Mouse (Mus musculus) ES-Bruce4 (cell line): ENCODE measurements around the gene Ufd1. TPM values are rescaled to one million over a fixed set of nuclear protein-coding genes. Genes with fewer than 3 reads are reported as not detected.
A peak's percentile ranks its signal among the peaks of the same experiment; 100 is the strongest.

Experiments
- H3K27ac ChIP-seq: 2 replicates; pipeline ENCODE4 v1.5.1; 2012; ENCODE audit warnings: low read length, inconsistent platforms; ENCODE audit not compliant: insufficient read depth
- H3K27me3 ChIP-seq: 2 replicates; pipeline ENCODE4 v1.6.1; 2012; ENCODE audit warnings: mild to moderate bottlenecking, low read length, inconsistent platforms; ENCODE audit not compliant: control insufficient read depth, poor library complexity, insufficient read depth, severe bottlenecking
- H3K36me3 ChIP-seq: 2 replicates; pipeline ENCODE4 v1.6.1; 2012; ENCODE audit warnings: inconsistent platforms, mild to moderate bottlenecking, low read length, moderate library complexity; ENCODE audit not compliant: control insufficient read depth, poor library complexity, insufficient read depth, severe bottlenecking
- H3K4me1 ChIP-seq: one replicate; pipeline ENCODE4 v1.8.1; 2011; ENCODE audit warnings: low read length; ENCODE audit not compliant: control insufficient read depth, insufficient read depth
- H3K4me3 ChIP-seq: 2 replicates; pipeline ENCODE4 v1.5.1; 2011; ENCODE audit warnings: low read depth, mild to moderate bottlenecking, low read length
- H3K9ac ChIP-seq: 2 replicates; pipeline ENCODE4 v1.6.1; 2012; ENCODE audit warnings: low read depth, mild to moderate bottlenecking, inconsistent platforms; ENCODE audit not compliant: poor library complexity, severe bottlenecking
- H3K9me3 ChIP-seq: replicated peaks from 2 replicates; pipeline ENCODE4 v1.6.1; 2012; ENCODE audit warnings: mild to moderate bottlenecking, low read length, inconsistent platforms; ENCODE audit not compliant: control insufficient read depth, poor library complexity, insufficient read depth, severe bottlenecking
- CTCF ChIP-seq: IDR thresholded peaks from one replicate; pipeline ENCODE4 v1.8.1; 2011; ENCODE audit warnings: low read depth, low read length
- EP300 ChIP-seq: IDR thresholded peaks from 2 replicates; pipeline ENCODE4 v1.6.1; 2011; ENCODE audit warnings: low read depth, low read length; ENCODE audit not compliant: insufficient read depth
- POLR2A ChIP-seq: IDR thresholded peaks from one replicate; pipeline ENCODE4 v1.8.1; 2011; ENCODE audit warnings: low read length; ENCODE audit not compliant: insufficient read depth
- polyA plus RNA-seq: library from polyadenylated mRNA; stranded (reverse); fragments of >200 nt; gene quantifications from 2 replicates; pipeline ENCODE4 v1.2.4, GENCODE M21; 2011; ENCODE audit warnings: low read depth; ENCODE audit not compliant: missing spikeins, insufficient read depth, insufficient read length

The Ufd1 gene
- polyA plus RNA-seq, 1 experiment = 67.3 TPM

- Histone ChIP-seq H3K9ac (no peak overlapping the region), H3K9me3 (no peaks in the 10 kb centered on the region), H3K4me1 (no peaks in the 10 kb centered on the region), H3K4me3 (no peak overlapping the region), H3K27me3 (no peaks in the 10 kb centered on the region), H3K27ac (no peak overlapping the region), H3K36me3 (peaks cover 24% of the 10 kb centered on the region)
- TF ChIP-seq EP300 (no peak), CTCF (peak; percentile 50)
Measured at GRCm38 (mm10) chr16:18798841-18799240, 12.7 kb upstream of the Ufd1 start.

DNA sequence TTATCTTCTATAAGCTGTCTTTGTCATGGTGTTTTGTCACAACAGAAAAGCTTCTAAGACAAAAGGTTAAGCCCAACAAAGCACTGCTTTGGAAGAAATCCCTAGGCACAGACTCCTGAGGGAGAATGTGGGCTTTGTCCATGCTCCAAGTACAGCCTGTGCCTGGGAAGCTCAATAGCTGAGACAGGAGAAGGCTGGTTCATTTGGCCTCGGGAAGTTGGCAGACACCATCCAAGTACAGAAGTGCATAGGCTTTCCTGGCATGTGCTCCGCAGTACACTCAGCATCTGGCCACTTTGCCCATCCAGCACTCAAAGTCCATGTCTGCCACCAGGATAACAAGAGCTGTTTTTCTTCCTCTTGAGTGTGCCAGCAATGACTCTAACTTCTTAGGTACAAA is 5.8 kb upstream of the Ufd1 start:
- Histone ChIP-seq H3K9ac (no peak overlapping the region), H3K4me3 (no peak overlapping the region), H3K4me1 (no peaks in the 10 kb centered on the region), H3K36me3 (peaks cover 49% of the 10 kb centered on the region), H3K9me3 (no peaks in the 10 kb centered on the region), H3K27me3 (no peaks in the 10 kb centered on the region), H3K27ac (no peak overlapping the region)
- TF ChIP-seq EP300 (no peak), CTCF (no peak)

DNA sequence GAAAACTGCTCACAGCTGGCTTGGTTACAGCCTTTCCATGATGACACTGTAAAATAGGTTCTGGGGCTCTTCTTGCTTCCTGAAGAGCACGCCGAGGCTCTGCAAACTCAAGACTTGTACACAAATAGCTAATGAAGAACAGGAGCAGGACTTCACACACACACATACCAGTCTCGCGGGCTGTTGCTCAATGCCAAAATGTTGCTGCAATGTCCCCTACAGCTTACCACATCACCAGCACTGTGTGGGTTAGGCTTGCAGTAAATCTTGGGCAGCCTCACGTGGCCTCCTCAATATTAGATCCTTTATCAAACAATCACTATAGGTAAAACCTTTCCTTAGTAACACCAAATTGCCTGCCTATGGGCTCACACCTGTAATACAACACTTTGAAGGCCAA is 2.6 kb upstream of the Ufd1 start:
- TF ChIP-seq CTCF (no peak), EP300 (no peak), POLR2A (no peak)
- no peak overlapping the region for H3K9ac ChIP-seq
- no peaks in the 10 kb centered on the region for H3K4me1 ChIP-seq
- H3K9me3 ChIP-seq = no peaks in the 10 kb centered on the region
- H3K4me3 ChIP-seq = no peak overlapping the region
- peaks cover 37% of the 10 kb centered on the region for H3K36me3 ChIP-seq
- H3K27ac ChIP-seq = no peak overlapping the region
- H3K27me3 ChIP-seq = no peaks in the 10 kb centered on the region

DNA sequence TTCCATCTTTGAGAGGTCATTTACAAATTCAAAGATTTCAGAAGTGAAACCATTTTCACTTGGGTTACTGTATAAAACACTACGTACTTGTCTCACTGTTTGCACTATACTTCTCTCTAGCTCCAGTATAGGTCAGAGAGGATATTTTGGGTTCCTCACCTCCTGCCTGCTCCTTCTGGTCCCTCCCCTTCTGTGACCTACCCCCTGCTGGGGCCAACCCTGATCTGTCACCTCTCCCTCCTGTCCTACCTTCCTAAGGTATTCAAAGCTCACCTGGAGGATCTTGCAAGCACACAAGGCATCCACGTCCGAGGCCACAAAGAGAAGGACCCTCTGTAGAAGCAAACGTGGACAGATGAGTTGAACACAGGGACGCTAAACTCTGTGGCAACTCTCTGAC is 547 bp upstream of the Ufd1 start:
- TF ChIP-seq EP300 (no peak), CTCF (no peak), POLR2A (no peak)
- H3K9ac ChIP-seq = peak overlapping the region; percentile 40
- H3K27ac ChIP-seq = no peak overlapping the region
- H3K36me3 ChIP-seq = peaks cover 27% of the 10 kb centered on the region
- H3K9me3 ChIP-seq = no peaks in the 10 kb centered on the region
- no peaks in the 10 kb centered on the region for H3K4me1 ChIP-seq
- H3K4me3 ChIP-seq = peak overlapping the region; percentile 84
- no peaks in the 10 kb centered on the region for H3K27me3 ChIP-seq

GRCm38 (mm10) chr16:18812385-18812910 is 869 bp downstream of the Ufd1 start:
- TF ChIP-seq POLR2A = no peak
- TF ChIP-seq CTCF = no peak
- TF ChIP-seq EP300 = no peak
- no peaks in the 10 kb centered on the region for H3K4me1 ChIP-seq
- peak overlapping the region; percentile 83 for H3K9ac ChIP-seq
- H3K36me3 ChIP-seq = peaks cover 14% of the 10 kb centered on the region
- H3K27me3 ChIP-seq = no peaks in the 10 kb centered on the region
- peak overlapping the region; percentile 84 for H3K4me3 ChIP-seq
- H3K9me3 ChIP-seq = no peaks in the 10 kb centered on the region
- H3K27ac ChIP-seq = no peak overlapping the region

- Histone ChIP-seq H3K36me3 (peaks cover 65% of the 10 kb centered on the region), H3K9ac (no peak overlapping the region), H3K4me1 (no peaks in the 10 kb centered on the region), H3K4me3 (no peak overlapping the region), H3K27ac (no peak overlapping the region), H3K9me3 (no peaks in the 10 kb centered on the region), H3K27me3 (no peaks in the 10 kb centered on the region)
- TF ChIP-seq EP300 = no peak
- no peak for TF ChIP-seq CTCF
- TF ChIP-seq POLR2A = no peak
Measured at GRCm38 (mm10) chr16:18822356-18822755, 10.8 kb downstream of the Ufd1 start.
